Mouse (Mus musculus): Measurements from ENCODE around the gene Icam5.

- TF ChIP-seq CHD2 (IDR thresholded peaks at IDR 0.05; ENCODE audit: low read depth, low read length) (no peak), HCFC1 (IDR thresholded peaks at IDR 0.05; ENCODE audit: borderline replicate concordance, insufficient read depth, low read length) (no peak), MAFK (IDR thresholded peaks at IDR 0.05; ENCODE audit: insufficient read depth, low read depth, low read length) (no peak), ZC3H11A (IDR thresholded peaks at IDR 0.05; ENCODE audit: borderline replicate concordance, low read depth, low read length) (no peak), ZNF384 (IDR thresholded peaks at IDR 0.05; ENCODE audit: low read depth, low read length) (no peak)
Observed at GRCm38 (mm10) chr9:21041308-21041707, 9.4 kb downstream of the Icam5 start.
